Mouse (Mus musculus) MEL (cell line): ENCODE measurements around the gene Tcl1. TPM values are rescaled to one million over a fixed set of nuclear protein-coding genes. Genes with fewer than 3 reads are reported as not detected.

Experiments used
- DNase-seq: peaks from one replicate; pipeline ENCODE4 v3.0.0; 2011; ENCODE audit warnings: low read depth, low spot score
- H3K27ac ChIP-seq: 2 replicates; pipeline ENCODE4 v1.5.1; 2012; ENCODE audit warnings: low read depth, mild to moderate bottlenecking, control low read depth, low read length, moderate library complexity; ENCODE audit not compliant: control insufficient read depth
- H3K27me3 ChIP-seq, 2 experiments: fragments of 150-350 bp in 1 of 2; sonication (generic) in 1 of 2; 2 replicates each; pipeline ENCODE4 v1.6.1; 2012; ENCODE audit warnings: low read length in 2 of 2, mild to moderate bottlenecking in 2 of 2, improper control_type of control experiment in 1 of 2, moderate library complexity in 1 of 2; ENCODE audit not compliant: insufficient read depth in 2 of 2, control insufficient read depth in 1 of 2
- H3K36me3 ChIP-seq, 2 experiments: 2 replicates each; pipeline ENCODE4 v1.6.1; 2012 to 2014; ENCODE audit warnings: low read length in 2 of 2, improper control_type of control experiment in 1 of 2, inconsistent platforms in 1 of 2, mild to moderate bottlenecking in 1 of 2; ENCODE audit not compliant: insufficient read depth in 2 of 2, control insufficient read depth in 1 of 2
- H3K4me1 ChIP-seq, 2 experiments: fragments of 150-350 bp in 1 of 2; sonication (generic) in 1 of 2; 2 replicates each; pipeline ENCODE4 v1.6.1; 2012; ENCODE audit warnings: low read length in 2 of 2, improper control_type of control experiment in 1 of 2, mild to moderate bottlenecking in 1 of 2; ENCODE audit not compliant: insufficient read depth in 2 of 2, control insufficient read depth in 1 of 2
- H3K4me3 ChIP-seq, 2 experiments: fragments of 150-350 bp in 1 of 2; sonication (generic) in 1 of 2; 2 replicates each; pipeline ENCODE4 v1.5.1; 2012; ENCODE audit warnings: low read depth in 2 of 2, low read length in 2 of 2, mild to moderate bottlenecking in 2 of 2, moderate library complexity in 2 of 2, control low read depth in 1 of 2, improper control_type of control experiment in 1 of 2; ENCODE audit not compliant: control insufficient read depth in 1 of 2, insufficient read depth in 1 of 2
- H3K79me2 ChIP-seq: 2 replicates; pipeline ENCODE4 v1.6.1; 2012; ENCODE audit warnings: mild to moderate bottlenecking, low read length, moderate library complexity; ENCODE audit not compliant: control insufficient read depth, poor library complexity, insufficient read depth
- H3K9ac ChIP-seq: 2 replicates; pipeline ENCODE4 v1.6.1; 2012; ENCODE audit warnings: low read depth, mild to moderate bottlenecking, control low read depth, low read length, moderate library complexity; ENCODE audit not compliant: control insufficient read depth, poor library complexity, severe bottlenecking
- H3K9me3 ChIP-seq: fragments of 150-350 bp; sonication (generic); replicated peaks from 2 replicates; pipeline ENCODE4 v1.6.1; 2012; ENCODE audit warnings: mild to moderate bottlenecking, low read length, improper control_type of control experiment, moderate library complexity; ENCODE audit not compliant: insufficient read depth
- E2F4 ChIP-seq: IDR thresholded peaks from 2 replicates; pipeline ENCODE4 v1.6.1; 2011; ENCODE audit warnings: low read depth, low read length, improper control_type of control experiment, borderline replicate concordance
- ETS1 ChIP-seq: IDR thresholded peaks from 2 replicates; pipeline ENCODE4 v1.6.1; 2012; ENCODE audit warnings: low read depth, mild to moderate bottlenecking, inconsistent platforms, low read length, improper control_type of control experiment, moderate library complexity
- GABPA ChIP-seq: IDR thresholded peaks from 2 replicates; pipeline ENCODE4 v1.6.1; 2012; ENCODE audit warnings: low read depth, mild to moderate bottlenecking, inconsistent platforms, low read length, improper control_type of control experiment, moderate library complexity
- HCFC1 ChIP-seq: IDR thresholded peaks from 2 replicates; pipeline ENCODE4 v1.6.1; 2012; ENCODE audit warnings: low read depth, mild to moderate bottlenecking, inconsistent platforms, low read length, improper control_type of control experiment, moderate library complexity
- JUND ChIP-seq: IDR thresholded peaks from 2 replicates; pipeline ENCODE4 v1.6.1; 2011; ENCODE audit warnings: low read depth, mild to moderate bottlenecking, improper control_type of control experiment, low read length
- MAZ ChIP-seq: IDR thresholded peaks from 2 replicates; pipeline ENCODE4 v1.6.1; 2012; ENCODE audit warnings: low read depth, mild to moderate bottlenecking, inconsistent platforms, low read length, improper control_type of control experiment
- MEF2A ChIP-seq: IDR thresholded peaks from 2 replicates; pipeline ENCODE4 v1.6.1; 2014; ENCODE audit warnings: low read depth, mild to moderate bottlenecking, inconsistent platforms, low read length, improper control_type of control experiment; ENCODE audit not compliant: poor library complexity, insufficient replicate concordance, severe bottlenecking; ENCODE audit errors: extremely low read depth
- MYB ChIP-seq: IDR thresholded peaks from 2 replicates; pipeline ENCODE4 v1.6.1; 2011; ENCODE audit warnings: mild to moderate bottlenecking, low read depth, low read length, improper control_type of control experiment
- NRF1 ChIP-seq: IDR thresholded peaks from 2 replicates; pipeline ENCODE4 v1.6.1; 2014; ENCODE audit warnings: low read depth, mild to moderate bottlenecking, inconsistent platforms, low read length, improper control_type of control experiment, moderate library complexity; ENCODE audit not compliant: poor library complexity, insufficient read depth, severe bottlenecking
- POLR2AphosphoS2 ChIP-seq: IDR thresholded peaks from 2 replicates; pipeline ENCODE4 v1.6.1; 2011; ENCODE audit warnings: low read length, improper control_type of control experiment
- POLR2AphosphoS5 ChIP-seq: IDR thresholded peaks from 2 replicates; pipeline ENCODE4 v1.6.1; 2012; ENCODE audit warnings: low read depth, borderline replicate concordance, mild to moderate bottlenecking, inconsistent platforms, low read length, moderate library complexity, mixed read lengths
- SIN3A ChIP-seq: IDR thresholded peaks from 2 replicates; pipeline ENCODE4 v1.6.1; 2012; ENCODE audit warnings: low read length, improper control_type of control experiment, inconsistent platforms
- SMC3 ChIP-seq: IDR thresholded peaks from 2 replicates; pipeline ENCODE4 v1.6.1; 2011; ENCODE audit warnings: low read depth, low read length, improper control_type of control experiment
- TAL1 ChIP-seq: IDR thresholded peaks from 2 replicates; pipeline ENCODE4 v1.6.1; 2012; ENCODE audit warnings: mild to moderate bottlenecking, inconsistent platforms, low read length, moderate library complexity, mixed read lengths
- TCF12 ChIP-seq: IDR thresholded peaks from 2 replicates; pipeline ENCODE4 v1.6.1; 2014; ENCODE audit warnings: low read depth, mild to moderate bottlenecking, inconsistent platforms, low read length, improper control_type of control experiment, moderate library complexity
- polyA plus RNA-seq, 2 experiments: library from polyadenylated mRNA; stranded (reverse) in 1 of 2; unstranded in 1 of 2; fragments of >175 nt in 1 of 2; fragments of >200 nt in 1 of 2; gene quantifications; 2 replicates each; pipeline versions ENCODE4 v1.2.1 to v1.2.4; 2012; ENCODE audit warnings: low replicate concordance in 2 of 2, low read depth in 1 of 2; ENCODE audit not compliant: insufficient read length in 2 of 2, insufficient read depth in 1 of 2, missing spikeins in 1 of 2
- total RNA-seq: library from RNA; depleted of rRNA; stranded (reverse); fragments of 300-350 nt; gene quantifications from 2 replicates; pipeline ENCODE4 v1.2.3, GENCODE M21; 2012

Tcl1 gene
- total and polyA plus RNA-seq, 3 experiments = not detected

DNA sequence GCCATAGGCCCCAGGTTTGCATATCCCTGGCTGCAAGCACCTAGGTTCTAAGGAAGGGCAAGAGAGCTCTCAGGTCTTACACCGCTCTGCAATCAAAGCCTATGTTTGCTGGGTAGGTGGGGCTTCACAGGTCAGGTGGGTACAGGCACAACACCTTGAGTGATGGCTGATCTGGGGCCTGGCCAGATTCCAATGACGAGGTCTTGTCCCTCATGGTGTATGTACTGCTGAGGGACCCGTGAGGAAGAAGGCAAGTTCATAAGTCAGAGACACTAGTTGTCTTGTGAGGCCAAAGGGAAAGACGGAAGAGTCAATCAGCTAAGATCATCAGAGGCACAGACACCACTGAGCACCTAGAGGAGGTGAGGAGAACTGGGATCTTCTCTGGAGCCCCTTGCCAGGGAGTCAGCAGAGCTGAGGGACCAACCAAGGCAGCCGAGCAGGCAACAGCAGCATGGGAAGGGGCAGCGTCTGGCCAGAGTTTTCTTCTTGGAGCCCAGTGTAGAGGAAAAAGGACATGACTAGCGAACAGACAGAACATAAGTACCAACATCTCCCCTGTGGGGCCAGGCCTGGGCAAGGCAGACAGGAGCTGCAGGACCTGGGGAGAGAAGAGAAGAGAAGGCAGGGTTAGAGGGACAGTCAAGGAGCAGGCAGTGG, 5.4 kb downstream of the Tcl1 start:
- H3K9ac ChIP-seq = no peak overlapping the region
- no peaks in the 10 kb centered on the region for H3K4me1 ChIP-seq
- TF ChIP-seq GABPA = no peak
- TF ChIP-seq JUND = no peak
- TF ChIP-seq SIN3A = no peak
- TF ChIP-seq POLR2AphosphoS2 = no peak
- TF ChIP-seq NRF1 = no peak
- no peak for TF ChIP-seq SMC3
- no peak for TF ChIP-seq E2F4
- no peak for TF ChIP-seq TCF12
- TF ChIP-seq ETS1 = no peak
- no peak overlapping the region for H3K4me3 ChIP-seq
- no peaks in the 10 kb centered on the region for H3K79me2 ChIP-seq
- no peaks in the 10 kb centered on the region for H3K9me3 ChIP-seq
- no peaks in the 10 kb centered on the region for H3K36me3 ChIP-seq
- no peak for DNase-seq
- no peaks in the 10 kb centered on the region for H3K27me3 ChIP-seq
- H3K27ac ChIP-seq = no peak overlapping the region

- H3K36me3 ChIP-seq = no peaks in the 10 kb centered on the region
- no peak overlapping the region for H3K9ac ChIP-seq
- DNase-seq = no peak
- no peaks in the 10 kb centered on the region for H3K9me3 ChIP-seq
- H3K79me2 ChIP-seq = no peaks in the 10 kb centered on the region
- H3K4me3 ChIP-seq = no peak overlapping the region
- no peak overlapping the region for H3K27ac ChIP-seq
- H3K4me1 ChIP-seq = no peaks in the 10 kb centered on the region
- H3K27me3 ChIP-seq = no peaks in the 10 kb centered on the region
- TF ChIP-seq POLR2AphosphoS5 (no peak), MEF2A (no peak), MAZ (no peak), MYB (no peak), NRF1 (no peak), HCFC1 (no peak), TAL1 (no peak)
Measured at GRCm38 (mm10) chr12:105209231-105209630, 13.4 kb downstream of the Tcl1 start.

DNA sequence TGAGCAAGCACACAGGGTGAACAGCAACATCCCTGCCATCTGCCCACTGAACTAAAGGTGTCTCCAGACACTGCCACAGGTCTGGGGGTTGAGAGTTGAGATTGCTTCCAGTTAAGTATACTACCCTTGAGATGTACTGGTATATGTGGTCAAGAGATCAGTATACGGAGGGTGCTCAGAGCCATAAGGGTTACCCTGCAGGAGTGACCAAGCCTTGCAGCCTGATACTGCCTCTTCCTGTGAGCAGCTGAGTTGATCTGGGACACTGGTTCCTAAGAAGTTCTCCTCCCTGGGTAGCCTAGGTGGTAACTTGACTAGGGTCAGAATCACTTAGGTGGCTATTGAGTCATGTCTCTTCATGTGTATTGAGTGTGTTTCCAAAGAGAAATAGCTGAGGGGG, 14.2 kb downstream of the Tcl1 start:
- TF ChIP-seq NRF1 = no peak
- H3K4me1 ChIP-seq = no peaks in the 10 kb centered on the region
- H3K27me3 ChIP-seq = no peaks in the 10 kb centered on the region
- no peaks in the 10 kb centered on the region for H3K36me3 ChIP-seq
- H3K27ac ChIP-seq = no peak overlapping the region
- H3K79me2 ChIP-seq = no peaks in the 10 kb centered on the region
- H3K9me3 ChIP-seq = no peaks in the 10 kb centered on the region
- no peak for DNase-seq
- no peak overlapping the region for H3K9ac ChIP-seq
- H3K4me3 ChIP-seq = no peak overlapping the region
